Mouse (Mus musculus): ENCODE measurements at regions not wholly inside any gene's neighbourhood (a gene's known extent, or its start where the extent isn't known, plus 50 kb on each side); places are given as distances from the start of the nearest gene placed in this dataset.
"Not testable (repeated sequence)": the region's sequence is repeated elsewhere in the genome, so short reads cannot be mapped to it uniquely, and the experiment has no call there.

DNA sequence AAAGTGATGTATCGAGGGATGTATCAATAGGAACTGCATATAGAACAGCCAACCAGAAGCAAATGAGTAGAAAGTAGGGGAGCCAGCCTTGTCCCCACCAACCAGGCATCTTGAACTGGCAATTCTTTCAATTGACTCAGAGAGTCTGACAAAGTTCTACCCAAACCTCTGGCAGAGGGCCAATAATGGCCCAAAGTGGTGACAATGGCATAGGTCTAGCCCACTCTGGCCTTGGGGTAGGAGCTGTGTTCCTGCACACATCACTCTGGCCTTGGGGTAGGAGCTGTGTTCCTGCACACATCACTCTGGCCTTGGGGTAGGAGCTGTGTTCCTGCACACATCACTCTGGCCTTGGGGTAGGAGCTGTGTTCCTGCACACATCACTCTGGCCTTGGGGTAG, 373.5 kb downstream of the Tcerg1l start:
- TF ChIP-seq POLR2A (IDR thresholded peaks at IDR 0.05; ENCODE audit: borderline replicate concordance, extremely low read depth, insufficient read depth, insufficient read length, poor library complexity, severe bottlenecking); CTCF (IDR thresholded peaks at IDR 0.05; ENCODE audit: borderline replicate concordance, extremely low read depth, insufficient read depth, insufficient read length): not testable (repeated sequence)

Measured in brain, embryonic 14.5 days (tissue).